Mouse (Mus musculus): Measurements from ENCODE around the gene Smg5.
A peak's percentile ranks its signal among the peaks of the same experiment; 100 is the strongest.

The Smg5 gene

GRCm38 (mm10) chr3:88395742-88396141, 59.7 kb downstream of the Smg5 start:
- no peak for DNase-seq

GRCm38 (mm10) chr3:88398666-88399065, 62.6 kb downstream of the Smg5 start:
- peak; percentile 90 for DNase-seq

GRCm38 (mm10) chr3:88403522-88404230, 67.6 kb downstream of the Smg5 start:
- DNase-seq: no peak

GRCm38 (mm10) chr3:88407090-88407489, 71.0 kb downstream of the Smg5 start:
- DNase-seq: peak; percentile 69

GRCm38 (mm10) chr3:88407529-88407928, 71.5 kb downstream of the Smg5 start:
- DNase-seq: no peak

- DNase-seq: no peak
Observed at GRCm38 (mm10) chr3:88408953-88409352, 72.9 kb downstream of the Smg5 start.

GRCm38 (mm10) chr3:88409741-88410644, 73.9 kb downstream of the Smg5 start, which contains the start of gene Pmf1:
Gene Pmf1, minus strand, starts transcription at chr3:88410331.
- peak; percentile 89 for DNase-seq

GRCm38 (mm10) chr3:88410645-88411031, 74.6 kb downstream of the Smg5 start:
- peak; percentile 26 for DNase-seq

GRCm38 (mm10) chr3:88411681-88412080, 75.6 kb downstream of the Smg5 start:
- DNase-seq: no peak

All from cerebellum, adult 9-11 months (tissue).